Mouse (Mus musculus) layer of hippocampus, adult 18-20 months (tissue): Measurements from ENCODE around the gene Sh3gl2. TPM values are rescaled to one million over a fixed set of nuclear protein-coding genes. Genes with fewer than 3 reads are reported as not detected.

Experiments used
- DNase-seq, 2 experiments: peaks; one replicate each; pipeline ENCODE4 v3.0.0; 2022; ENCODE audit warnings: low spot score in 2 of 2
- total RNA-seq, 2 experiments: library from RNA; stranded (reverse); gene quantifications; 2 replicates each; pipeline ENCODE4 v1.2.3; 2021

Sh3gl2 gene
- total RNA-seq, 2 experiments from 2014 or later = 289 to 293 TPM

DNA sequence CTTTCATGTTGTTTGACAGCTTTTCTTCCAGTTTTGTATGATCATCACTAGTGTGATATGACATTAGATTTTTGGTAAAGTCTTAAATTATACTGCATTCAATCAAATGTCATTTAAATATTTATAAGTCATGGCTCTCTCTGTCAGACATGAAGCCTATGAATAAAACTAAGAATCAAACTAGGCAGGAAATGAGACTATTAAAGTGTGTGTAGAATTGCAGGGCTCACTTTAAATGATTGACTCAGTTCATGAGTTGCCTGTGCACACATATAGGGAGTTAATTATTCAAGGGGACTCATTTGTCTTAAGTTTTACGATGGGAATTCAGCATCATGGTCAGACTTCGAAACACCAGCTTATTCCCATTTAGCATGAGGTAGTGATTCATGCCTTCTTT lies 380.5 kb downstream of the Sh3gl2 start:
- DNase-seq = no peak

DNA sequence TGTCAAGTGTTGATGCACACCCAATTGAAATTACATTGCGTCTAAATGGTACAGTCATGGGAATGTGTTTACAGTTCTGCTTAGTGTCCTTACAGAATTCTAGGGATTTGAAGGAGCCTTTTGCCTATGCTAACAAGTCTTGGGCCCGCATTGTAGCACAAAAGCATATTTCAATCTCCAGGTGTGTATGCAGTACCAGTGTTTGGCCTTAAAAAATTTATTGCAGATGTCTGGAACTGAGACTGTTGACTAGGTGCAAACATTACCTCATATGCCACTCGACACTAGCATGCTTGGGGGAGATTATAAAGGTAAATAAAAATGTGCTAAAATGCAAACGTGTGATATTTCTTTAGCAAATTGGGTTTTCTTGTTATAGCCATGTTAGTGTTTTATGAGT lies 384.0 kb downstream of the Sh3gl2 start:
- no peak for DNase-seq

GRCm38 (mm10) chr4:85591037-85591436 lies 386.1 kb downstream of the Sh3gl2 start:
- DNase-seq = no peak

DNA sequence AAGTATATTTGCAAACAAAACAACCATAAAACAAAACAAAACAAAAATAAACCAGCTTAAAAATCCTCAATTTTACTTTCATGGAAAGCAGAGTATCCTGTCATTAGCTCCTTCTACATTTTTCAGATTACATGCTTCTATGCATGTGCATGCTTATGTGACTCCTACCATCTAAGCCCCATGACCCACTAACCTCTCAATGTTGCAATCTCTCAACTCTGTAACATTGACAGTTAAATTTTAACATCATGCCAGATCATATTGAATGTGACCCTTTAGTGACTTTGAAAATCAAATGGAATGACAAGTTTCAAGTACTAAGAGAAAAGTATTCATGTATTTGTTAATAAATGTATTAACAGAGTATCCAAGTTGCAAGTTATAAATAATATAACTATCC lies 389.2 kb downstream of the Sh3gl2 start:
- no peak for DNase-seq

DNA sequence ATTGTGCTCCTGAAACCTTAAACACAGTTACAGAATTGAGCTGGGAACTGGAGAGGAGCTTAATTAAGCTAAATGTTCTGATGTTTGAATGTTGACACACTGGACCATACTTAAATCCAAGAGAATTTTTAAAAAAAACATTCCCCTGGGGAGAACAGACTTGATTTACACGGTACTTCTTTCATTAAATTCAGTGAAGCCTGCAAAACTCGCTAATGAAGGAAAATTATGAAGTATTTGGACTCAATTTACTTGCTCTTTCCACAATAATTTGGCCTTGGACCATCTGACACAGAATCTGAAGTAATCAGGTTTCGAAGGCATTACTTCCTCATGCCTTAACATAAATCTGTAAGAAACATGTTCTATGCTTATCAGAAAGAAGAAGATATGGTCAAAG lies 408.4 kb downstream of the Sh3gl2 start:
- no peak for DNase-seq

GRCm38 (mm10) chr4:85618746-85619145 lies 413.8 kb downstream of the Sh3gl2 start:
- DNase-seq = no peak

DNA sequence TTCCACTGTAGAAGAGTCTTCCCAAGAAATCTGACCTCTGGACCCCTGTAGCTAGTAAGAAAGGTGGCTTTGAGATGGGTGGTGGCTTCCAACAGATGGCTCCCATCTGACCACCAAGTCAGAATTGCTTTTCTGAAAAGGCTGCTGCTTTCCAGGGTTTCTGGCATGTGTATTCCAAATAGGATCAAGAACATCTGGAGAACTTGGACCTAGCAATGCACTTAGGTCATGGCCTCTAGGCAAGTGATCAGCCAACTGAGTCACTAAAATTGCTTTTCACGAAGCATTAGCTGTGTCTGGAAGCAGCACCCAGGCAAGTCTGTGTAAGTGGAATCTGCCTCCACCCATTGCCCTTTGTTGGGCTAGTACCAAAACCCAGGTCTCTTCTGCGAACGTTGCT lies 414.3 kb downstream of the Sh3gl2 start:
- no peak for DNase-seq

DNA sequence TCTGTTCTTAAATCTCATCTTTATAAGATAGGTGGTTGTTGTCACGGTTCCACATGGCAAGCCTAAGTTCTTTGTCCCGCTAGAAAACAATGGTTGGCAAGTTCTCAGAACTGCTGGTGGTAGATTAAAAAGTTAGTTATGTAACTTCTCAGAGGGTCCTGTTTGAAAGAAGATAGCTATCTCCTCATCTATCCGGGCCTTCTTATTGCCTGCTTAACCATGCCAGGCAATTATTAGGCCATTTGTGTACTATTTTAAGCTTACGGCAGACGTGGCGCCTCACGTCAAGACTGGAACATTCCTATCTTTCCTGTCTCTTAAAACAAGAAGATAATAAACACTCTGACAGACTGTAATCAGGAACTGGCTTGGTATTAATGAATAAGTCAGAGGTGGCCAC lies 424.5 kb downstream of the Sh3gl2 start:
- DNase-seq = no peak

GRCm38 (mm10) chr4:85669271-85669670 lies 464.3 kb downstream of the Sh3gl2 start:
- no peak for DNase-seq

- no peak for DNase-seq
Observed at GRCm38 (mm10) chr4:85669735-85670134, 464.8 kb downstream of the Sh3gl2 start.

- DNase-seq = no peak
Observed at GRCm38 (mm10) chr4:85672290-85672689, 467.4 kb downstream of the Sh3gl2 start.

GRCm38 (mm10) chr4:85677621-85678020 lies 472.7 kb downstream of the Sh3gl2 start:
- no peak for DNase-seq

DNA sequence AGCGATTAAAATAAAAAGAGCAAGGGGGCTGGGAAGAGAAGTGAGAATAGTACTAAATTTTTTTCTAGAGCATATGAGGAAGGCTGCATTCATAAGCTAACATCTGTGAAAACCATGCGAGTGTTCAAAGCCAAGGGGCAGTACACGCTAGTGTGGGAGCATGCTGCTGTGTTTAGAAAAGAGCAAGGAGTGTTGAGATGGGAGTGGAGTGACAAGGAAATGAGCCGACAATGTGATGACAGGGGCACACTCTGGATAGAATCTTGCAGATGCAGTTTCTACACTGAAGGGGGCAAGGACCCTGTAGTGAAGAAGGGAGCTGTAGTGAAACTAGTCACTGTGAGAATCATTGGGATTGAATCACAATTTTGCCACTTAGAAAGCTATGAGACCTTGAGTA lies 481.2 kb downstream of the Sh3gl2 start:
- no peak for DNase-seq
